Mouse (Mus musculus) liver, embryonic 14.5 days (tissue): ENCODE measurements around the gene Pank1. TPM values are rescaled to one million over a fixed set of nuclear protein-coding genes. Genes with fewer than 3 reads are reported as not detected.

ENCODE experiments used
- ATAC-seq: fragments of 200-750 bp; cut with Nextera tagmentation; 2 replicates; pipeline ENCODE4 v1.8.0; 2017; ENCODE audit warnings: moderate number of reproducible peaks, mild to moderate bottlenecking, moderate library complexity; ENCODE audit not compliant: insufficient read depth
- DNase-seq, 3 experiments: peaks; one replicate each; pipeline ENCODE4 v3.0.0-alpha.2; 2012 to 2013; ENCODE audit warnings: low read depth in 3 of 3, low spot score in 3 of 3
- H3K27ac ChIP-seq: fragments of 300-500 bp; sonication (generic); 2 replicates; pipeline ENCODE4 v1.5.1; 2014; ENCODE audit warnings: moderate library complexity, mild to moderate bottlenecking, control low read depth, inconsistent platforms
- H3K27me3 ChIP-seq: fragments of 300-500 bp; sonication (generic); 2 replicates; pipeline ENCODE4 v1.6.1; 2014; ENCODE audit warnings: mild to moderate bottlenecking, low read length, moderate library complexity; ENCODE audit not compliant: control insufficient read depth, insufficient read depth
- H3K36me3 ChIP-seq: fragments of 300-500 bp; sonication (generic); replicated peaks from 2 replicates; pipeline ENCODE4 v1.6.1; 2014; ENCODE audit warnings: low read depth; ENCODE audit not compliant: control insufficient read depth, insufficient read depth
- H3K4me1 ChIP-seq, 2 experiments: fragments of 200-500 bp in 1 of 2; fragments of 300-500 bp in 1 of 2; sonication (generic) in 1 of 2; replicated peaks; 2 replicates each; pipeline ENCODE4 v1.6.1; 2012 to 2014; ENCODE audit warnings: antibody characterized with exemption in 1 of 2, inconsistent platforms in 1 of 2, low read length in 1 of 2; ENCODE audit not compliant: control insufficient read depth in 2 of 2, insufficient read depth in 2 of 2
- H3K4me2 ChIP-seq: fragments of 300-500 bp; sonication (generic); 2 replicates; pipeline ENCODE4 v1.6.1; 2014; ENCODE audit warnings: low read depth, mild to moderate bottlenecking, control low read depth, moderate library complexity
- H3K4me3 ChIP-seq, 2 experiments: fragments of 200-500 bp in 1 of 2; fragments of 300-500 bp in 1 of 2; sonication (generic) in 1 of 2; 2 replicates each; pipeline ENCODE4 v1.5.1; 2012 to 2014; ENCODE audit warnings: low read depth in 2 of 2, low read length in 2 of 2, mild to moderate bottlenecking in 2 of 2, control low read depth in 1 of 2, inconsistent platforms in 1 of 2, moderate library complexity in 1 of 2; ENCODE audit not compliant: insufficient read depth in 1 of 2
- H3K9ac ChIP-seq: fragments of 300-500 bp; sonication (generic); replicated peaks from 2 replicates; pipeline ENCODE4 v1.6.1; 2014; ENCODE audit warnings: mild to moderate bottlenecking, control low read depth, moderate library complexity
- H3K9me3 ChIP-seq: fragments of 300-500 bp; sonication (generic); 2 replicates; pipeline ENCODE4 v1.6.1; 2016; ENCODE audit warnings: low read length, mixed read lengths; ENCODE audit not compliant: control insufficient read depth
- CTCF ChIP-seq: IDR thresholded peaks from 2 replicates; pipeline ENCODE4 v1.5.1; 2016; ENCODE audit warnings: antibody characterized with exemption, low read depth, control low read depth
- EP300 ChIP-seq: IDR thresholded peaks from 2 replicates; pipeline ENCODE4 v1.6.1; 2016; ENCODE audit warnings: antibody characterized with exemption, low read depth
- WGBS: fragments of 180-500 bp; shearing (Covaris S2); extraction: QIAGEN DNeasy Blood & Tissue Kit; methylation state at CpG from one replicate; pipeline ENCODE4 v1.1.7; 2014; ENCODE audit not compliant: insufficient replicate concordance; 5-methylcytosine and 5-hydroxymethylcytosine counted together
- polyA plus RNA-seq, 2 experiments: library from polyadenylated mRNA; depleted of rRNA in 1 of 2; stranded (reverse) in 1 of 2; unstranded in 1 of 2; fragments of >200 nt; fragmentation: Nextera tagmentation in 1 of 2; extraction: Ambion mirVana in 1 of 2; gene quantifications; 2 replicates each; pipeline versions ENCODE4 v1.2.1 to v1.2.3; 2012 to 2014

Pank1 gene
- polyA plus RNA-seq, 2 experiments, result 2.5 to 6.7 TPM

DNA sequence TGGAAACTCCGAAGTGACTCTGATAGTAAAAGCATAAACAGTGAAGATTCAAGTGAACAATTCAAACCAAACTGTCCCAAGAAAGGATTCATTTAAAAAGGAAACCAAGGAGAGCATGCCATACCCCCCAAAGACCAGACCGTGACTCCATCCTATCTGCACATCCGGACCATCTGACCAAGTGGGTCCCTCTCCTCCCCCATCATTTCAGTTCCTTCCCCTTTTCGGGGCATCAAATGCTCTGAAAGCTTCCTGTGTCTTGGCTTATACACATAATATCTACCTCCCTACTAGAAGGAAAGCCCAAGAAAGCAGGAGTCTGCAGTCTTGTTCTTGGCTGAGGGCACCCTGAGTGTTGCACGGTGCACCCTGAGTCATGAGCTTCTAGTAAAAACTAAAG, 72.1 kb downstream of the Pank1 start:
- Histone ChIP-seq H3K4me3 (no peak overlapping the region), H3K9ac (no peak overlapping the region), H3K27ac (no peak overlapping the region), H3K4me2 (no peak overlapping the region), H3K9me3 (no peaks in the 10 kb centered on the region), H3K36me3 (no peaks in the 10 kb centered on the region), H3K27me3 (no peaks in the 10 kb centered on the region), H3K4me1 (no peaks in the 10 kb centered on the region)
- no peak for TF ChIP-seq CTCF
- no peak for ATAC-seq
- no peak for DNase-seq
- 26% methylated on average over 5 of the region's 5 CpGs for WGBS

GRCm38 (mm10) chr19:34805071-34805470, 74.2 kb downstream of the Pank1 start:
- WGBS, result 63% methylated on average over 2 of the region's 2 CpGs
- Histone ChIP-seq H3K27me3 (no peaks in the 10 kb centered on the region), H3K9me3 (no peaks in the 10 kb centered on the region), H3K4me2 (no peak overlapping the region), H3K4me3 (no peak overlapping the region), H3K4me1 (no peaks in the 10 kb centered on the region), H3K36me3 (no peaks in the 10 kb centered on the region), H3K27ac (no peak overlapping the region), H3K9ac (no peak overlapping the region)
- DNase-seq (no peak), ATAC-seq (no peak)
- TF ChIP-seq CTCF, result no peak
- TF ChIP-seq EP300, result no peak

GRCm38 (mm10) chr19:34804531-34804930, 74.7 kb downstream of the Pank1 start:
- ATAC-seq (no peak), DNase-seq (no peak)
- H3K4me1 ChIP-seq, result 0 out of 4 replicates have a peak, but pooled peaks cover 0 to 3% of the 10 kb centered on the region in 2 experiments
- no peak for TF ChIP-seq CTCF
- no peak for TF ChIP-seq EP300
- no peaks in the 10 kb centered on the region for H3K36me3 ChIP-seq
- H3K9ac ChIP-seq, result no peak overlapping the region
- no peak overlapping the region for H3K27ac ChIP-seq
- H3K4me2 ChIP-seq, result no peak overlapping the region
- H3K27me3 ChIP-seq, result no peaks in the 10 kb centered on the region
- H3K4me3 ChIP-seq, result no peak overlapping the region
- no peaks in the 10 kb centered on the region for H3K9me3 ChIP-seq
- WGBS, result 42% methylated on average over 2 of the region's 2 CpGs

DNA sequence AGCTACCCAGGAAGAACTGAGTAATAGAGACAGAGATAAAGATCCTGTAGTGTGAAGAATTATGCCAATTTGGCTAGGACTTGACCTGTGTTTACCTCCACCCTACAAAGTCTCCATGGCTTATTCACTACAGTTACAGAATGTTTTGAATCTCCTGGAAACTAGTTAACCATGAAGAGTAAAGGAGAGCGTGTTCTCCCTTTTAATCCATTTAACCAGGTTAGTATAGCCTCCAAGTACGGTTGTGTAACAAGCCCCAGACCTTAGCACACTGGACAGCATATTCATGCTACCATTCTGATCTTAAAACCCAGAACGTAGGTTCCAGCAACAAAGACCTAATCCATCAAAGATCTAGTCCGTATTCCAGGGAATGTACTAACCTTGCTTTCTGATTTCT, 75.9 kb downstream of the Pank1 start:
- 72% methylated on average over 4 of the region's 4 CpGs for WGBS
- no peak overlapping the region for H3K4me3 ChIP-seq
- H3K9me3 ChIP-seq, result no peaks in the 10 kb centered on the region
- H3K27ac ChIP-seq, result no peak overlapping the region
- ATAC-seq (no peak), DNase-seq (no peak)
- no peak for TF ChIP-seq EP300
- TF ChIP-seq CTCF, result no peak
- H3K9ac ChIP-seq, result no peak overlapping the region
- H3K27me3 ChIP-seq, result no peaks in the 10 kb centered on the region
- 0 out of 4 replicates have a peak, but pooled peaks cover 0 to 3% of the 10 kb centered on the region in 2 experiments for H3K4me1 ChIP-seq
- no peak overlapping the region for H3K4me2 ChIP-seq
- no peaks in the 10 kb centered on the region for H3K36me3 ChIP-seq

GRCm38 (mm10) chr19:34799644-34800267, 79.5 kb downstream of the Pank1 start:
- no peaks in the 10 kb centered on the region for H3K9me3 ChIP-seq
- H3K4me2 ChIP-seq, result no peak overlapping the region
- H3K27ac ChIP-seq, result no peak overlapping the region
- H3K36me3 ChIP-seq, result no peaks in the 10 kb centered on the region
- TF ChIP-seq EP300 (no peak), CTCF (no peak)
- no peak overlapping the region for H3K4me3 ChIP-seq
- ATAC-seq, result no peak
- WGBS, result 20% methylated on average over 6 of the region's 6 CpGs
- DNase-seq, result no peak
- H3K9ac ChIP-seq, result no peak overlapping the region
- H3K27me3 ChIP-seq, result no peaks in the 10 kb centered on the region
- 0 out of 4 replicates have a peak, but pooled peaks cover 0 to 3% of the 10 kb centered on the region in 2 experiments for H3K4me1 ChIP-seq
